Mouse (Mus musculus): ENCODE data around the gene Lrp1. TPM values are rescaled to one million over a fixed set of nuclear protein-coding genes. Genes with fewer than 3 reads are reported as not detected.

Gene Lrp1
- total RNA-seq, 2 experiments from 2014 or later, result 4.5 to 9.8 TPM

DNA sequence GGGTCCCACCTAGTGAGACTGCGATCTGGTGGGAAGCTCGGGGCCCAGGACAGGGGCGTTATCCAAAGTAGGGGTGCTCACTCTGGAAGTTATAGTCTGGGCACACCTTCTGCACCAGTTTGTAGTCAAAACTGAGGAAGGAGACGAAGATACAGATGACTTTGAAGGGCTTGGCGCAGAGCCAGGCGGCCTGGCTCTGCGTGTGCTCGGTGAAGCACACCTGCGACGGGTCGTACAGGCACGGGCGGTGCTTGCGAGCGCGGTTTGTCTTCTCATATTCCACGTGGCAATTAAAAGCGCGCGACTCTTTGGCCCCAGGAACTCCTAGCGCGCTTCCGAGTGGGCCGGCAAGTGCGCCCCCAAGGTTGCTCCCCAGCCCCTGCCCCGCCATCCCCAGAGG lies 94.9 kb downstream of the Lrp1 start:
- no peak for ATAC-seq (replicated peaks; ENCODE audit: poor library complexity)

DNA sequence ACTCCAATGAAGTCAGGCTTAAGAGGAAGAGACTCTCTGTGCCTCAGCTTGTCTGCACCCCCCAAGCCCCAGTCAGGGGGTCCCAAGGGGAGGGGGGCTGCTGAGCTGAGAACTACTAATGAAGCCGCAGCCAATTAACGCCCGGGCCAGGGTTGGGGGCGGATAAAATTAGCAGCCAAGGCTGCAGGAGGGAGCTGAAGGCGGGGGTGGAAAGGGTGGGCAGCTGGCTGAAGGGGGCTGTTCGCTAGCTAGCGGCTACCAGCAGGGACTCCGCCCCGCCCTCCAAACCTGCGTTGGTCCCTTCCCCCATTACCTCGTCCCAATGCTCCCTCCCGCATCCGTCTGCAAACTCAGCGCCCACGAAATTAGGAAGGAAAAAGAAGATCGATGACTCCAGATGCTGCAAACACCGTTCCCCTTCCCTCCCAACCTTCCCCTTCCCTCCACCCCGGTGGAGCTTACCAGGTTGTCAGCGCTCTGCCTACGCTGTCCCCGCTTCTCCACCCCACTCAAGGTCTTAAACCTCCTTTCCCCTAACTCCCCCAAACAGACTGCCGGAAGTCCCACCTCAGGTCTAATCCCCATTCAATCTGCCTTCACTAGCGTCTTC lies 96.2 kb downstream of the Lrp1 start:
- no peak for ATAC-seq (replicated peaks; ENCODE audit: poor library complexity)

- peak; percentile 43 for ATAC-seq (replicated peaks; ENCODE audit: poor library complexity)
Observed at GRCm38 (mm10) chr10:127522088-127522581, 98.8 kb downstream of the Lrp1 start, which contains the start of gene Shmt2. Gene Shmt2, minus strand, starts transcription at chr10:127522444.

DNA sequence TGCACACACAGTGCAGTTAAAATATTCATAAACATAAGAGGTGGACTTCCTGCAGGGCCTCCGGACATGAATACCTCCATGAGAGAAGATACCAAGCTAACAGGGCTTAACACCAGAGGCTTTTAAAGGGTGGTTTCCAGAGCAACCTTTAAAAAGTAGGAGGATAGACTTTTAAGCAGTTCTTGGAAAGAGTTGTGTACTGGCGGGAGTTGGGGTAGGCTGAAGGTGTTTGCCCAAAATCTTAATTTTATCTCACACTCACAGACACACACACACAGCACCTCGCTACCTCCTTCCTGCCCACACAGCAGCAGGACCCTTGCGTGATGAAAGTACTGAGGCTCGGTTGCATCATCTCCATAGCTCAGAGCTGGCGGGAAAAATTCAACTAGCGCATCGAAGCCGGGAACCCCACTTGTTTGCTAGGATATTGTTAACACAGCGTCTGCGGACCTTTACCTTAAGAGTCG lies 99.3 kb downstream of the Lrp1 start:
- ATAC-seq (replicated peaks; ENCODE audit: poor library complexity), result peak; percentile 71

GRCm38 (mm10) chr10:127520714-127521357 lies 100.1 kb downstream of the Lrp1 start:
- ATAC-seq (replicated peaks; ENCODE audit: poor library complexity), result no peak

DNA sequence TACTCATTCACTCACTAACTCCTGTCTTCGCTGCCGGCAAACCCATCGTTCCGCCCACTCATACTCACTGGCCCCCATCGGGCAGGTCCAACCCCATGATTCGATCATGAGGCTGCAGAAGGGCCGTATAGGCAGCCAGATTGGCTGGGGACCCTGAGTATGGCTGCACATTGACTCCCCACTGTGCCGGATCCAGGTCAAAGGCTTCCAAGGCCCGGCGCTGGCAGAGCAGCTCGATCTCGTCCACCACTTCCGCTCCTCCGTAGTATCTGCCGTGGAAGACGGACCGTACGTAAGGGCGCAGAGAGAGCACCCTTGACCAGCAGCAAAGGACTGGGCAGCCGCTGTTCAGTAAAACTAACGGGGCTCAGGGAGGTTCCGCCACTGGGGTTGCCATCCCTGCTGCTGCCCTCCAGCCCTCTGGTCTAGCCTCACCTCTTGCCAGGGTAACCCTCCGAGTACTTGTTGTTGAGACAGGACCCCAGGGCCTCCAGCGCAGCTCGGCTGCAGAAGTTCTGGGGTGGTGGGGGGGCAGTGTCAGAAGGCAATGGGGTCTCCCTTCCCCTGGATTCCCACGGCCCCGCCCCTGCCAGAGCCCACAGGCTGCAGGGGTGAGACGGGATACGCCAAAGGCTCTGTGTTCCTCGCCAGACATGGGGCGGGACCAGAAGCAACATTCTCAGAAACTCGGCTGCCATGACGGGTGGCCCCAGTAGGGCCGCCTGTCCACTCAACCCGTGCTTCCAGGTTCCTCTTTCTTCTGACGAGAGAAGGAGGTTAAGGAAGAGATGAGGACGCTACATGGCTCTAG lies 100.8 kb downstream of the Lrp1 start:
- ATAC-seq (replicated peaks; ENCODE audit: poor library complexity), result no peak

- no peak for ATAC-seq (replicated peaks; ENCODE audit: poor library complexity)
Observed at GRCm38 (mm10) chr10:127519041-127519701, 101.8 kb downstream of the Lrp1 start.

- no peak for ATAC-seq (replicated peaks; ENCODE audit: poor library complexity)
Observed at GRCm38 (mm10) chr10:127517941-127518340, 103.0 kb downstream of the Lrp1 start.

GRCm38 (mm10) chr10:127516576-127517260 lies 104.2 kb downstream of the Lrp1 start:
- ATAC-seq (replicated peaks; ENCODE audit: poor library complexity), result no peak

DNA sequence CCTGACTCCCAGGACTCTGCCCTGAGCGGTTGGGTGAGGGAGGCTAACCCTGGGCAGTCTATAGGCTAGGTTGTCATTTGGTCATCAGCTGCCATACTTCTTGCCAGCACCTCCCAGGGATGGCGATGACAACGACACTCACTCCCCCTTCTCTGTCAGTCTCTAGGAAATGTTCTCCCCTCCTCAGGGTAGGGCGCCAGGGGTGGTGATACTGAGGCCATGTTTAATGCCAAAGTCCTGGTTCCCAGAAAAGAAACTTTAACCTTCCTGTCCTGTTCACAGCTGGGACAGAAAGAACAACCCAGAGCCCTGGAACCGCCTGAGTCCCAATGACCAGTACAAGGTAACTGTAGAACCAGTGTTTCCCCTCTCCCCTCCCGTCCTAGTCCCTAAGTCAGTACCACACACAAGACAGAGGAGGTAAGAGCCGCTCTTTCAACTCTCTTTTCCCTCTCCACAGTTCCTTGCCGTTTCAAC lies 104.9 kb downstream of the Lrp1 start:
- no peak for ATAC-seq (replicated peaks; ENCODE audit: poor library complexity)

GRCm38 (mm10) chr10:127515271-127515982 lies 105.5 kb downstream of the Lrp1 start:
- ATAC-seq (replicated peaks; ENCODE audit: poor library complexity), result no peak

- ATAC-seq (replicated peaks; ENCODE audit: poor library complexity), result no peak
Observed at GRCm38 (mm10) chr10:127514764-127515163, 106.2 kb downstream of the Lrp1 start, which contains the start of gene Ndufa4l2. Gene Ndufa4l2, plus strand, starts transcription at chr10:127514967.

DNA sequence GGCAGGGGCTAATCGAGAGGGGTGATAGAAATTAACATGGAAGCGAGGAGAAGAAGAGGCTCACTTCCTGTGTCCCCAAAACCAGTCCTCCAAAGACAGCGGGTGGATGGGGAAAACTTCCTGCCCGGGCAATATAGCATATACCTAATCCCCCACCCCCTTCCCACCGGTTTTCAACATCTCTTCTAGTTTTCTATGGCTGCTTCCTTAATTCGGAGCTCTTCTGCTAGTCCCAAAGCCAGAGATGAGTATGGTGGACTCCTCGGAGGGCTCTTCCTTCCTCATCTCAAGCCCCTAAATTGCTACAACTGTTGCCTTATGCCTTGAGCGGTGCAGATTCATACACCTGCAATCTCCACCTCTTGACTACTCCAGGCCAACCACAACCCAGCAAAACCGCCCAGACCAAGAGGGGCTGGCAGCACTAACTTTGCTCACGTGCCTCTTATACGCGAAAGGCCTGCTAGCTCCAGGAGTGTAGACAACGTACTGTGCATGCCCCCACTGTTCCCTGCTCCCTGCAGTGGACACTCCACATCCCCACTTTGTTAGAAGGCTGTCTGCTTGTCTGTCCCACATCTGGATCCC lies 106.7 kb downstream of the Lrp1 start:
- no peak for ATAC-seq (replicated peaks; ENCODE audit: poor library complexity)

DNA sequence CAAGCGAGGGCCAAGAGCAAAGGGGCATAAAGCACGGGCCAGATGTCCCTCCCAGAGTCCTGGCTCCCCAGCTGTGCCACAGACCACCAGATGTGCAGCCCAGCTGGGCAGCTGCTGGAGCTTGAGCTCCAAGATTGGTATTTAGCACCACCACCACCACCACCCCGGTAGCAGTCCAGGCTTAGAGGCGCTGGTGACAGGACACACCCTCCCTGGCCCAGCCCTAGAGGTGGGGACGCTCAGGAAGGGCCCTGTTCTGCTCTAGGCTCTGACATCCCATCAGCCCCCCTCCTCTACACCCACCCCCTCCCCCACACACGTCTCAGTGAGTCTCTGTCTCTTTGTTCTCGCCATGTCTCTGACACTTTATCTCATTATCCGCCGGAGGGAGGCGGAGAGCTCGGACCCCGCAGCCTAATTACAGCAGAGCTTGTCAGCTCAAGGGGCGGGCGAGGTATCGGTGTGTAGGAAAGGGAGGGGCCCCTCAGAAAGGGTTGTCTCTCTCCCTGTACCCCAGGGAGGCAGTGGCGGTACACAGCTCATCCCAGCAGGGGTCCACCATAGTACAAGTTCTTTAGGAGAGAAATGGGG lies 107.4 kb downstream of the Lrp1 start:
- ATAC-seq (replicated peaks; ENCODE audit: poor library complexity), result peak; percentile 9; the same call in 1 of the 2 replicates

- ATAC-seq (replicated peaks; ENCODE audit: poor library complexity), result peak; percentile 74
Observed at GRCm38 (mm10) chr10:127512813-127513212, 108.1 kb downstream of the Lrp1 start.

DNA sequence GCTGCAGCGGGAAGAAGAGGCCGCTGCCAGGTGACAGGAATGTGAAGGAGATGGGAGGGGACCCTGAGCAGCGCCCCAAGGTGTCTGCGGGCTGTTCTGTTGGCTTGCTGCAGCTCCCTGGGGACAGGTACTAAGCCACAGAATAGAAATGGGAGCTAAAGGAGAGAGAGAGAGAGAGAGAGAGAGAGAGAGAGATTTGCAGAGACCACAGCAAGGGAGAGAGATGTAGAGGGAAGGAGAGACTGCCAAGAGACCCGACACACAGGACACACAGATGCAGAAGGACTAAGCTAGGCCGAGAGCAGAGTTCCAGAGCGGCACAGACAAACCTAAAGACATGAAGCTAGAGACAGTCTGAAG lies 108.7 kb downstream of the Lrp1 start:
- ATAC-seq (replicated peaks; ENCODE audit: poor library complexity), result no peak

- 0 out of 2 replicates have a peak, but pooled peaks have one; percentile 3 for ATAC-seq (replicated peaks; ENCODE audit: poor library complexity)
Observed at GRCm38 (mm10) chr10:127511634-127512306, 109.2 kb downstream of the Lrp1 start.

Data from megakaryocyte progenitor cell, adult 5-6 weeks (primary cell).